Mouse (Mus musculus) bone marrow, adult 2 months (tissue): ENCODE measurements around the gene 4931429L15Rik.

Source experiments
- CTCF ChIP-seq: fragments of 200-500 bp; IDR thresholded peaks from 2 replicates; pipeline ENCODE4 v1.5.1; 2011; ENCODE audit warnings: low read length, control low read depth; ENCODE audit not compliant: control insufficient read depth, insufficient read depth
- POLR2A ChIP-seq: fragments of 200-500 bp; IDR thresholded peaks from 2 replicates; pipeline ENCODE4 v1.6.1; 2011; ENCODE audit warnings: low read depth, mild to moderate bottlenecking, control low read depth, low read length, borderline replicate concordance; ENCODE audit not compliant: control insufficient read depth

GRCm38 (mm10) chr9:46338384-46338783 is 18.6 kb upstream of the 4931429L15Rik start:
- TF ChIP-seq CTCF = no peak
- TF ChIP-seq POLR2A = no peak
